Mouse (Mus musculus) heart, adult 2 months (tissue): ENCODE data around the gene Lrrn4cl. TPM values are rescaled to one million over a fixed set of nuclear protein-coding genes. Genes with fewer than 3 reads are reported as not detected.
A peak's percentile ranks its signal among the peaks of the same experiment; 100 is the strongest.
"Not testable (repeated sequence)": the region's sequence is repeated elsewhere in the genome, so short reads cannot be mapped to it uniquely, and the experiment has no call there.

Experiments
- DNase-seq, 2 experiments: peaks; one replicate each; pipeline ENCODE4 v3.0.0; 2021
- H3K27ac ChIP-seq: fragments of 200-600 bp; 2 replicates; pipeline ENCODE4 v1.8.1; 2022
- H3K27me3 ChIP-seq: fragments of 200-500 bp; 2 replicates; pipeline ENCODE4 v1.6.1; 2012; ENCODE audit warnings: mild to moderate bottlenecking, low read length, inconsistent platforms, mixed read lengths; ENCODE audit not compliant: control insufficient read depth, insufficient read depth
- H3K36me3 ChIP-seq: fragments of 200-500 bp; 2 replicates; pipeline ENCODE4 v1.6.1; 2012; ENCODE audit warnings: low read length, inconsistent platforms; ENCODE audit not compliant: control insufficient read depth, insufficient read depth
- H3K4me1 ChIP-seq: fragments of 200-500 bp; 2 replicates; pipeline ENCODE4 v1.6.1; 2011; ENCODE audit warnings: low read length; ENCODE audit not compliant: control insufficient read depth, insufficient read depth
- H3K4me3 ChIP-seq: fragments of 200-600 bp; 2 replicates; pipeline ENCODE4 v1.8.1; 2022
- H3K79me2 ChIP-seq: fragments of 200-500 bp; replicated peaks from 2 replicates; pipeline ENCODE4 v1.6.1; 2012; ENCODE audit warnings: mild to moderate bottlenecking, inconsistent platforms, low read length, moderate library complexity, mixed read lengths; ENCODE audit not compliant: control insufficient read depth, insufficient read depth
- H3K9ac ChIP-seq: fragments of 200-500 bp; 2 replicates; pipeline ENCODE4 v1.6.1; 2012; ENCODE audit warnings: low read depth, mild to moderate bottlenecking, control low read depth, inconsistent platforms, low read length, mixed read lengths
- CTCF ChIP-seq: fragments of 200-600 bp; IDR thresholded peaks from 2 replicates; pipeline ENCODE4 v1.8.1; 2022; ENCODE audit warnings: antibody characterized with exemption, mild to moderate bottlenecking, moderate library complexity
- EP300 ChIP-seq: fragments of 200-500 bp; IDR thresholded peaks from 2 replicates; pipeline ENCODE4 v1.6.1; 2011; ENCODE audit warnings: low read depth, low read length, control low read depth; ENCODE audit not compliant: insufficient read depth
- POLR2A ChIP-seq: fragments of 200-500 bp; IDR thresholded peaks from 2 replicates; pipeline ENCODE4 v1.6.1; 2011; ENCODE audit warnings: mild to moderate bottlenecking, low read depth, low read length, control low read depth; ENCODE audit not compliant: insufficient read depth
- WGBS: fragments of 180-500 bp; shearing (Covaris S2); methylation state at CpG from one replicate; pipeline ENCODE4 v1.1.7; 2018; 5-methylcytosine and 5-hydroxymethylcytosine counted together
- intact Hi-C: fragments of 180-260 bp; cut with DNase I; formaldehyde crosslinking; loops from one replicate; pipeline ENCODE4 v1.15.1; 2025
- polyA plus RNA-seq: library from polyadenylated mRNA; depleted of rRNA; stranded (reverse); fragments of >200 nt; gene quantifications from 2 replicates; pipeline ENCODE4 v1.2.3, GENCODE M21; 2012
- total RNA-seq, 2 experiments: library from RNA; stranded (reverse); gene quantifications; 2 replicates each; pipeline ENCODE4 v1.2.3; 2021

The Lrrn4cl gene
- total and polyA plus RNA-seq, 3 experiments: 2.6 to 3.8 (median 3.7) TPM

DNA sequence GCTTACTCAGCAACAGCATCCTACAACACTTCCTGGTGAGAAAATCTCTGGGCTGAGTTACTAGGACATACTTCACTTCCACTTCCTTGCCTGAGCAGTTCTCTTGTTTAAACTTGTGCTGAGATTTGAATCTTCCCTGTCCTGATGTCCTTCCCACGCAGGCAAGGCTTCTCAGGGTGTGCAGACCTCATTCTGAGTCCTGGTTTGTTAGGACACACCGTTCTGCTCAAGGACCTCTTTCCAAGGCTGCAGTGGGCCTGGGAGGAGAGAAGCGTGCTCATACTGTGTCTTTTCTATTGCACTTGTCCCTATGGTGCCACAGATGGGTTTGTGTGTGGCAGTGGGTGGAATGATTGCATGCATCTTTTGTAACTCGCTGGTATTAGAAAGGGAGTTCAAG lies 17.6 kb upstream of the Lrrn4cl start:
- no peaks in the 10 kb centered on the region; the same call in 1 of the 2 replicates for H3K4me1 ChIP-seq
- no peak for DNase-seq
- no peak overlapping the region for H3K9ac ChIP-seq
- TF ChIP-seq POLR2A (0 out of 2 replicates have a peak, but pooled peaks have one; percentile 8), CTCF (no peak)
- H3K36me3 ChIP-seq: peaks cover 18% of the 10 kb centered on the region
- H3K27ac ChIP-seq: no peak overlapping the region
- intact Hi-C loops: no loop called here
- 84% methylated on average over 4 of the region's 4 CpGs for WGBS
- no peaks in the 10 kb centered on the region for H3K79me2 ChIP-seq
- H3K27me3 ChIP-seq: no peaks in the 10 kb centered on the region
- H3K4me3 ChIP-seq: no peak overlapping the region

- not testable (repeated sequence) for H3K9ac ChIP-seq, H3K27ac ChIP-seq, H3K79me2 ChIP-seq, H3K36me3 ChIP-seq, H3K27me3 ChIP-seq, DNase-seq, H3K4me3 ChIP-seq, H3K4me1 ChIP-seq
- intact Hi-C loops: loop anchor here (2.0 kb wide), 1 partner anchor 14 kb away; no protein-coding TSS in a partner anchor
- 97% methylated on average over 10 of the region's 10 CpGs for WGBS
Observed at GRCm38 (mm10) chr19:8836327-8836726, 14.2 kb upstream of the Lrrn4cl start.

GRCm38 (mm10) chr19:8837251-8837791 lies 13.2 kb upstream of the Lrrn4cl start, which contains the start of gene Bscl2:
TSS of gene Bscl2 (plus strand) at chr19:8837467.
- TF ChIP-seq POLR2A (no peak; the same call in none of the 2 replicates), CTCF (peak; percentile 88), EP300 (peak; percentile 54; the same call in 1 of the 2 replicates)
- Histone ChIP-seq H3K4me3 (peak within 1 kb of the TSS; percentile 61), H3K4me1 (peaks cover 5% of the 10 kb centered on the region; the same call in 1 of the 2 replicates), H3K9ac (peak within 1 kb of the TSS; percentile 76), H3K27ac (peak within 1 kb of the TSS; percentile 83), H3K79me2 (no peaks in the 10 kb centered on the region), H3K27me3 (no peaks in the 10 kb centered on the region), H3K36me3 (no peaks in the 10 kb centered on the region; the same call in 1 of the 2 replicates)
- DNase-seq: peak; percentile 85 to 88
- intact Hi-C loops: loop anchor here (2.0 kb wide), 1 partner anchor 15 kb away; no protein-coding TSS in a partner anchor
- WGBS: under 1% methylated on average over 38 of the region's 38 CpGs

GRCm38 (mm10) chr19:8838041-8838730 lies 12.4 kb upstream of the Lrrn4cl start:
- TF ChIP-seq POLR2A (no peak), EP300 (no peak)
- intact Hi-C loops: no loop called here
- Histone ChIP-seq H3K27me3 (no peaks in the 10 kb centered on the region), H3K36me3 (no peaks in the 10 kb centered on the region), H3K9ac (peak overlapping the region; percentile 76), H3K4me1 (peaks cover 5% of the 10 kb centered on the region; the same call in 1 of the 2 replicates), H3K27ac (peak overlapping the region; percentile 83), H3K79me2 (no peaks in the 10 kb centered on the region), H3K4me3 (peak overlapping the region; percentile 61)
- peak in 1 of 2 experiments; percentile 52 for DNase-seq
- 22% methylated on average over 15 of the region's 15 CpGs for WGBS

GRCm38 (mm10) chr19:8839103-8839907 lies 11.3 kb upstream of the Lrrn4cl start, which contains the start of gene Gng3:
TSS of gene Gng3 (minus strand) at chr19:8839194.
- H3K36me3 ChIP-seq: no peaks in the 10 kb centered on the region
- intact Hi-C loops: no loop called here
- 87% methylated on average over 11 of the region's 11 CpGs for WGBS
- TF ChIP-seq POLR2A (no peak), EP300 (no peak), CTCF (no peak)
- H3K27ac ChIP-seq: peak within 1 kb of the TSS; percentile 83
- no peaks in the 10 kb centered on the region for H3K27me3 ChIP-seq
- H3K79me2 ChIP-seq: no peaks in the 10 kb centered on the region
- peaks cover 5% of the 10 kb centered on the region; the same call in 1 of the 2 replicates for H3K4me1 ChIP-seq
- DNase-seq: no peak
- H3K9ac ChIP-seq: peak within 1 kb of the TSS; percentile 18
- peak within 1 kb of the TSS; percentile 61 for H3K4me3 ChIP-seq
